Mouse (Mus musculus): ENCODE data around the gene Gm14322. TPM values are rescaled to one million over a fixed set of nuclear protein-coding genes. Genes with fewer than 3 reads are reported as not detected.
"Not testable (repeated sequence)": the region's sequence is repeated elsewhere in the genome, so short reads cannot be mapped to it uniquely, and the experiment has no call there.

Gene Gm14322
- polyA plus RNA-seq (2021) = 9.1 TPM

DNA sequence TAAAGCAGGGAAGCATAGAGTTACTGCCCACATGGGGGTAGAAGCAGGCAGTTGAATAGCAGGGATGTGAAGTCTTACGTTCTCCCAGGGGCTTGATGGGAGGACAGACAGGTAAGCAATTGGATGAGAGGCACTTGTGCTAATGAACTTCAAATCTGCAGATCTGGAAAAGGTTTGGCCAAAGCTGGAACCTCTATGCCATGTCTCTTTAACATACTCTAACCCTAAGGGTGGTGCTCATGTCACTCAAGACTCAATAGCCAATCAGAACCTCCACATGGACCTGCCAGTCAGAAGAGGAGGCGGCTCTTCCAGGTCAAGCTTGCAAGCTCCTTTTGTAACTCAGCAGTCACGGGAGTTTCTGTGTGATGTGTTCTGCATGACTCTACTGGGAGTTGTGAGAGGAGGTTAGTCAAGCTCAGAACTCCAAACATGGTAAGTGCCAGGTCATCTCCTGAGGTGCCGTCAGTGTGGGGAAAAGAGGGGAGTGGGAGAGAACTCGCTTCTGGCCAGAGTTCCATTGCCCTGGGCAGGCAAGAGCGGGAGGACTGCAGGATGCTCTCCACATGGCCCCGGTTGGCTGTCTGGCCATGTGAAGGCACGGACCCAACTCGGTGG lies at the start of gene Gm14322:
TSS of gene Gm14322 (plus strand) at position 348 of the 618 bp plus-strand sequence.
- POLR2A ChIA-PET; CTCF ChIA-PET; in situ Hi-C loops (cut with MboI; ENCODE audit: low pct_unique_long_range_greater_than_20kb); ATAC-seq; DNase-seq (ENCODE audit: low read depth, low spot score); H3K27me3 ChIP-seq: not testable (repeated sequence)

DNA sequence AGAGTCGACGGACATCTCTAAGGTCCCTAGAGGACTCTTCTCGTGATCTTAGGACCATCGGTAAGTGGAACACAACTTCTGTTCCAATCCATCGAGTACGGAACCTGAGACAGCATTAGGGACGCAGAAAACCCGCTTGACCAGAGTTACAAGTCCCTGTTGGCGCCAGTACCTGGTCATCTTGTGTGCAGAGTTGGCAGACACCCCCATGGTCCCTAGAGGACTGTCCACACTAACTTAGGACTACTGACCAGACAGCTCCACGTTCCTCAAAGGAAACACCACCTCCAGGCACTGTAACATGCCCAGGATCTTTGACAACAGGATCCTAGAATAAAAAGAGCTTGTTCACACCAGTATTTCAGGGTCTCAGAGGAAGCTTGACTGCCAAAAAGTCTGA lies 17.6 kb upstream of the Gm14322 start:
- POLR2A ChIA-PET; DNase-seq (ENCODE audit: low read depth, low spot score); H3K27me3 ChIP-seq; CTCF ChIA-PET; in situ Hi-C loops (cut with MboI; ENCODE audit: low pct_unique_long_range_greater_than_20kb); ATAC-seq: not testable (repeated sequence)

DNA sequence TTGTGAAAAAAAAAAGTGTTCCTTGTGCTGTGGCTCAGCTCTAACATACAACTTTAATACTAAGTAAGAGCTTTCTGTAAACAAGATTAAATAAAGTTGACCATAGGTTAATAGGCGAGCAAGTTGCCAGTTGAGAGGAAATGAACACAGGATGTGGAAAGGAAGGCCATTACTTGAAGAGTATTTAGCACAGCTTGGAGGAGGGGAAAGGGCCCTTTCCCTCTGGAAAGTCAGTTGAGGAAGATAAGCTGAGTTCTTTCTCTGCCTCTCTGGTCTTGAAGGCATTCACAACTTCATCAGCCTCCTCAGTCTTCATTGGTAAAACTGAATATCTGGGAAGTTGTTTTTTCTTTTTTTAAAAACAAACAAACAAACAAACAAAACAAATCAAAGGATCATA lies 28.3 kb downstream of the Gm14322 start:
- ATAC-seq; in situ Hi-C loops (cut with MboI; ENCODE audit: low pct_unique_long_range_greater_than_20kb); H3K27me3 ChIP-seq; DNase-seq (ENCODE audit: low read depth, low spot score); CTCF ChIA-PET; POLR2A ChIA-PET: not testable (repeated sequence)

DNA sequence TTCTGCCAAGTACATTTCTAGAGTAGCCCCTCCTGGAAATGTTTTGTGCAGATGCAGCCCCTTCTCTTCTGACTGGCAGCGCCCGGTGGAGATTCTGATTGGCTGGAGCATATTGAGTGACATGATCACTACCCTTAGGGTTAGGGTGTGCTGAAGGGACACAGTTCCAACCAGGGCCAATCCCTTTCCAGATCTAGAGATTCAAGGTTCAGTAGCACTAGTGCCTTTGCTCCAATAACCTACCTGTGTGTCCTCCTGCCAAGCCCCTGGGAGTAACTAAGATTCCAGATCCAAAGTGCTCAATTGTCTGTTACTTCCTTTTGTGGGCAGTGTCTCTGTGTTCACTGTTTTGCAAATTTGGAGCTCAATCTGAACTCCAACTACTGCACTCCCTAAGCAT lies 47.1 kb downstream of the Gm14322 start:
- CTCF ChIA-PET; H3K27me3 ChIP-seq; DNase-seq (ENCODE audit: low read depth, low spot score); ATAC-seq; in situ Hi-C loops (cut with MboI; ENCODE audit: low pct_unique_long_range_greater_than_20kb); POLR2A ChIA-PET: not testable (repeated sequence)

Other genes with a start within 250 kb of the Gm14322 start
- 0.09 TPM for gene Gm14406, start 181.1 kb upstream of the Gm14322 start, polyA plus RNA-seq (2021)
- gene Gm14325, start 81.0 kb downstream of the Gm14322 start, polyA plus RNA-seq (2021) = 38.0 TPM
- gene Gm14327, start 137.8 kb downstream of the Gm14322 start, polyA plus RNA-seq (2021) = 1.7 TPM
- 0.14 TPM for gene Zfp972, start 166.3 kb downstream of the Gm14322 start, polyA plus RNA-seq (2021)
- 11.4 TPM for gene Gm14326, start 198.0 kb downstream of the Gm14322 start, polyA plus RNA-seq (2021)